In genomic region chr3:83136413-83136812, GRCm38 (mm10) we compare ENCODE assay signal across 15 mouse cellular contexts. TPM values are rescaled to one million over a fixed set of nuclear protein-coding genes. Genes with fewer than 3 reads are reported as not detected.
DNase-seq lines count a peak whose midpoint lies in the region; ATAC-seq and TF ChIP-seq lines count a peak whose summit lies in the region.
"Had no signal": no experiment of that assay in that cellular context is flagged by ENCODE, and none has a peak within 500 bp of the region (broad histone marks: within the 10 kb centered on the region; RNA-seq: fewer than 3 reads in every experiment).

No protein-coding gene starts in this region.

- no peak overlapping the region for H3K4me2 ChIP-seq in heart, embryonic 11.5 days
- no peak overlapping the region for H3K4me2 ChIP-seq in kidney, postnatal 0 days (ENCODE audit: low read length)
- peak overlapping the region; percentile 24; the same call in 1 of the 2 replicates for H3K4me2 ChIP-seq in CH12.LX (ENCODE audit: insufficient read depth, low read depth, poor library complexity, severe bottlenecking)
- H3K4me2 ChIP-seq: forebrain, embryonic 13.5 days; liver, embryonic 13.5 days had no signal

- no peak overlapping the region for H3K27ac ChIP-seq in heart, embryonic 11.5 days (ENCODE audit: low read depth, low read length)
- no peak overlapping the region for H3K27ac ChIP-seq in kidney, postnatal 0 days
- H3K27ac ChIP-seq in CH12.LX (ENCODE audit: insufficient read depth, low read depth) = no peak overlapping the region
- H3K27ac ChIP-seq: forebrain, embryonic 13.5 days; liver, embryonic 13.5 days had no signal

- no peak for TF ChIP-seq EP300 in CH12.LX (IDR thresholded peaks at IDR 0.05; ENCODE audit: low read length)

- WGBS in heart, embryonic 11.5 days (ENCODE audit: insufficient replicate concordance) = 66% methylated on average over 7 of the region's 7 CpGs
- WGBS in kidney, postnatal 0 days = 33% methylated on average over 7 of the region's 7 CpGs

- no peak for ATAC-seq in heart, embryonic 11.5 days (replicated peaks; ENCODE audit: insufficient number of reproducible peaks, low FRiP score, low TSS enrichment)
- ATAC-seq in kidney, postnatal 0 days (replicated peaks; ENCODE audit: low FRiP score, low read depth) = no peak
- no peak for ATAC-seq in cerebellum, adult (ENCODE audit: insufficient number of reproducible peaks, low FRiP score, low TSS enrichment)
- ATAC-seq: forebrain, embryonic 13.5 days; inflammation-experienced regulatory T-cells, adult 6 months had no signal

- no peaks in the 10 kb centered on the region for H3K36me3 ChIP-seq in heart, embryonic 11.5 days (ENCODE audit: control insufficient read depth, insufficient read depth, low read length)
- H3K36me3 ChIP-seq in kidney, postnatal 0 days (ENCODE audit: insufficient read depth, low read length) = no peaks in the 10 kb centered on the region
- no peaks in the 10 kb centered on the region for H3K36me3 ChIP-seq in CH12.LX (replicated peaks in 1 of 2; ENCODE audit: control insufficient read depth in 1 of 2, insufficient read depth in 1 of 2, low read length in 1 of 2)
- H3K36me3 ChIP-seq: liver, embryonic 13.5 days had no signal

- no peak overlapping the region for H3K9ac ChIP-seq in heart, embryonic 11.5 days (ENCODE audit: low read depth, low read length)
- no peak overlapping the region for H3K9ac ChIP-seq in kidney, postnatal 0 days (ENCODE audit: low read depth, low read length)
- no peak overlapping the region for H3K9ac ChIP-seq in CH12.LX (ENCODE audit: insufficient read depth, low read depth)
- H3K9ac ChIP-seq: forebrain, embryonic 13.5 days; liver, embryonic 13.5 days had no signal

- 0 out of 2 replicates have a peak, but pooled peaks cover 2% of the 10 kb centered on the region for H3K27me3 ChIP-seq in heart, embryonic 11.5 days (ENCODE audit: control insufficient read depth, insufficient read depth, low read length)
- H3K27me3 ChIP-seq in kidney, postnatal 0 days (ENCODE audit: insufficient read depth, low read length) = no peaks in the 10 kb centered on the region; the same call in 1 of the 2 replicates
- no peaks in the 10 kb centered on the region for H3K27me3 ChIP-seq in CH12.LX (replicated peaks)

- dilution Hi-C loops in CH12.LX (cut with MboI; ENCODE audit: extremely low pct_ligation_motif_present, extremely low pct_unique_long_range_greater_than_20kb, low sequenced_read_pairs) = no loop called here

- no peaks in the 10 kb centered on the region for H3K9me3 ChIP-seq in heart, embryonic 11.5 days (replicated peaks; ENCODE audit: control insufficient read depth, low read length)
- no peaks in the 10 kb centered on the region for H3K9me3 ChIP-seq in kidney, postnatal 0 days (replicated peaks; ENCODE audit: low read length)
- no peaks in the 10 kb centered on the region for H3K9me3 ChIP-seq in CH12.LX (replicated peaks; ENCODE audit: low read length)
- H3K9me3 ChIP-seq: forebrain, embryonic 13.5 days; liver, embryonic 13.5 days had no signal

- in situ Hi-C loops in CH12.LX (cut with MboI; ENCODE audit: low pct_ligation_motif_present, low pct_unique_long_range_greater_than_20kb, low sequenced_read_pairs) = no loop called here

- intact Hi-C loops in heart, postnatal 10 days (cut with DNase I) = no loop called here

- peak; percentile 93 for DNase-seq in heart, adult 11 months
- DNase-seq in kidney, postnatal 0 days (ENCODE audit: low spot score) = peak; percentile 74
- no peak for DNase-seq in kidney, adult 9 months
- DNase-seq in CH12.LX (ENCODE audit: extremely low read depth) = no peak
- peak; percentile 46 to 60 for DNase-seq in heart, postnatal 10 days
- no peak for DNase-seq in adrenal gland, postnatal 4 days (ENCODE audit: low spot score in 2 of 2)
- DNase-seq: adrenal gland, postnatal 10 days; left cerebral cortex, postnatal 4 days; liver, embryonic 13.5 days; spleen, adult 18-20 months had no signal

- TF ChIP-seq CTCF in kidney, postnatal 0 days (IDR thresholded peaks at IDR 0.05; ENCODE audit: low read depth) = no peak
- no peak for TF ChIP-seq CTCF in CH12.LX (conservative IDR thresholded peaks at IDR 0.05 in 1 of 2, IDR thresholded peaks at IDR 0.05 in 1 of 2; ENCODE audit: low read depth in 2 of 2, low read length in 2 of 2)

- H3K79me2 ChIP-seq in CH12.LX (replicated peaks; ENCODE audit: control insufficient read depth, extremely low read depth, insufficient read depth, poor library complexity, severe bottlenecking) = no peaks in the 10 kb centered on the region

- H3K4me3 ChIP-seq in heart, embryonic 11.5 days (ENCODE audit: low read depth, low read length) = no peak overlapping the region
- no peak overlapping the region for H3K4me3 ChIP-seq in kidney, postnatal 0 days (replicated peaks; ENCODE audit: low read depth, low read length)
- H3K4me3 ChIP-seq in CH12.LX (replicated peaks in 1 of 3; ENCODE audit: low read depth in 2 of 3, low read length in 2 of 3, poor library complexity in 1 of 3) = no peak overlapping the region
- H3K4me3 ChIP-seq: forebrain, embryonic 13.5 days; liver, embryonic 13.5 days had no signal

- no peaks in the 10 kb centered on the region for H3K4me1 ChIP-seq in heart, embryonic 11.5 days (ENCODE audit: control insufficient read depth, insufficient read depth, low read length)
- no peaks in the 10 kb centered on the region for H3K4me1 ChIP-seq in kidney, postnatal 0 days (replicated peaks; ENCODE audit: insufficient read depth, low read length)
- no peaks in the 10 kb centered on the region for H3K4me1 ChIP-seq in CH12.LX (ENCODE audit: control insufficient read depth in 1 of 2, insufficient read depth in 2 of 2)
- H3K4me1 ChIP-seq: forebrain, embryonic 13.5 days; liver, embryonic 13.5 days had no signal

- no peak for TF ChIP-seq RAD21 in CH12.LX (IDR thresholded peaks at IDR 0.05; ENCODE audit: low read depth, low read length)

- no peak for TF ChIP-seq POLR2A in CH12.LX (IDR thresholded peaks at IDR 0.05; ENCODE audit: low read depth, low read length)

TF ChIP-seq in CH12.LX, 34 proteins besides CTCF, POLR2A, EP300 and RAD21:
- TF ChIP-seq ZKSCAN1 (IDR thresholded peaks at IDR 0.05; ENCODE audit: borderline replicate concordance, low read depth, low read length) (no peak), SMC3 (IDR thresholded peaks at IDR 0.05; ENCODE audit: low read depth, low read length) (no peak), BHLHE40 (IDR thresholded peaks at IDR 0.05; ENCODE audit: low read depth, low read length) (no peak)
TF ChIP-seq in CH12.LX: peak in this region for 0.

RNA-seq across cellular contexts. Expression of gene Dchs2, which starts 8.7 kb away (rescaled TPM):
- 0.14 and 0.16 TPM in 2 replicates for polyA plus RNA-seq in heart, embryonic 11.5 days (2014; fragmentation: Nextera tagmentation; extraction: Ambion mirVana)
- polyA plus RNA-seq in kidney, postnatal 0 days (2015; fragmentation: Nextera tagmentation; extraction: Ambion mirVana) = 0.03 and 0.05 TPM in 2 replicates
- total RNA-seq in CH12.LX (2012; rRNA removed) = not detected in 2 replicates
- not detected in 2 replicates for total RNA-seq in CH12.LX (2014; rRNA removed)
- polyA plus RNA-seq in CH12.LX (2012; ENCODE audit: insufficient read length, low read depth) = not detected in 2 replicates
- 1 to 10 TPM; 1.3 to 1.4 TPM for total RNA-seq in heart, postnatal 10 days (2021)
- total RNA-seq in adrenal gland, postnatal 4 days (2021) = 1 to 10 TPM; 1.7 to 2.5 TPM
- total RNA-seq: common myeloid progenitor, adult 5-6 weeks had no signal
- polyA plus RNA-seq: inflammation-experienced regulatory T-cells, adult 6 months had no signal

Comparison
In these comparisons a context has a peak if more than half of its experiments do, and no peak if none do; other contexts are left out.
1. DNase-seq: peak in heart, adult 11 months (single experiment), kidney, postnatal 0 days (single experiment) and heart, postnatal 10 days (2 of 2); none in kidney, adult 9 months (single experiment), CH12.LX (single experiment) and adrenal gland, postnatal 4 days (0 of 2).